Mouse (Mus musculus) spleen, adult 18-20 months (tissue): Measurements from ENCODE around the gene C130026I21Rik.
"Not testable (repeated sequence)": the region's sequence is repeated elsewhere in the genome, so short reads cannot be mapped to it uniquely, and the experiment has no call there.

ENCODE experiments used
- DNase-seq, 2 experiments: peaks; one replicate each; pipeline ENCODE4 v3.0.0; 2022; ENCODE audit warnings: mixed read lengths in 2 of 2

Gene C130026I21Rik

GRCm38 (mm10) chr1:85270466-85270865 is at the start of gene C130026I21Rik:
Gene C130026I21Rik, minus strand, starts transcription at chr1:85270566.
- DNase-seq: not testable (repeated sequence)

- peak; percentile 30 to 70 for DNase-seq
Observed at GRCm38 (mm10) chr1:85287063-85287462, 16.7 kb upstream of the C130026I21Rik start.

GRCm38 (mm10) chr1:85276421-85276820 is 6.1 kb upstream of the C130026I21Rik start:
- not testable (repeated sequence) for DNase-seq

GRCm38 (mm10) chr1:85258634-85259033 is 11.7 kb downstream of the C130026I21Rik start:
- DNase-seq: peak; percentile 25 to 41

GRCm38 (mm10) chr1:85255217-85255616 is 15.1 kb downstream of the C130026I21Rik start:
- not testable (repeated sequence) for DNase-seq

- not testable (repeated sequence) for DNase-seq
Observed at GRCm38 (mm10) chr1:85251211-85251610, 19.2 kb downstream of the C130026I21Rik start.

GRCm38 (mm10) chr1:85248985-85249384 is 21.4 kb downstream of the C130026I21Rik start:
- DNase-seq: not testable (repeated sequence)

GRCm38 (mm10) chr1:85246776-85247460 is 23.4 kb downstream of the C130026I21Rik start:
- not testable (repeated sequence) for DNase-seq

GRCm38 (mm10) chr1:85246266-85246665 is 24.1 kb downstream of the C130026I21Rik start:
- DNase-seq: not testable (repeated sequence)

- not testable (repeated sequence) for DNase-seq
Observed at GRCm38 (mm10) chr1:85244941-85245340, 25.4 kb downstream of the C130026I21Rik start.

- DNase-seq: not testable (repeated sequence)
Observed at GRCm38 (mm10) chr1:85243023-85243422, 27.3 kb downstream of the C130026I21Rik start.

GRCm38 (mm10) chr1:85239018-85239775 is 31.2 kb downstream of the C130026I21Rik start:
- DNase-seq: not testable (repeated sequence)

- DNase-seq: not testable (repeated sequence)
Observed at GRCm38 (mm10) chr1:85206531-85206930, 63.8 kb downstream of the C130026I21Rik start.

- DNase-seq: peak; percentile 25 to 35
Observed at GRCm38 (mm10) chr1:85199523-85199922, 70.8 kb downstream of the C130026I21Rik start.

GRCm38 (mm10) chr1:85198647-85199350 is 71.6 kb downstream of the C130026I21Rik start:
- DNase-seq: not testable (repeated sequence)

- not testable (repeated sequence) for DNase-seq
Observed at GRCm38 (mm10) chr1:85196732-85197131, 73.6 kb downstream of the C130026I21Rik start.

GRCm38 (mm10) chr1:85193761-85194160 is 76.6 kb downstream of the C130026I21Rik start:
- DNase-seq: not testable (repeated sequence)

GRCm38 (mm10) chr1:85181981-85182380 is 88.4 kb downstream of the C130026I21Rik start:
- not testable (repeated sequence) for DNase-seq

GRCm38 (mm10) chr1:85178971-85179370 is 91.4 kb downstream of the C130026I21Rik start:
- DNase-seq: not testable (repeated sequence)

- not testable (repeated sequence) for DNase-seq
Observed at GRCm38 (mm10) chr1:85162841-85163240, 107.5 kb downstream of the C130026I21Rik start.

GRCm38 (mm10) chr1:85155151-85155550 is 115.2 kb downstream of the C130026I21Rik start:
- DNase-seq: not testable (repeated sequence)

GRCm38 (mm10) chr1:85133671-85134070 is 136.7 kb downstream of the C130026I21Rik start:
- not testable (repeated sequence) for DNase-seq

GRCm38 (mm10) chr1:85121841-85122240 is 148.5 kb downstream of the C130026I21Rik start:
- not testable (repeated sequence) for DNase-seq
